Mouse (Mus musculus) megakaryocyte progenitor cell, adult 5-6 weeks (primary cell): ENCODE measurements at regions not wholly inside any gene's neighbourhood (a gene's known extent, or its start where the extent isn't known, plus 50 kb on each side); places are given as distances from the start of the nearest gene placed in this dataset.
"Not testable (repeated sequence)": the region's sequence is repeated elsewhere in the genome, so short reads cannot be mapped to it uniquely, and the experiment has no call there.

Experiments used
- ATAC-seq: replicated peaks from 2 replicates; pipeline ENCODE4 v1.8.0; 2016; ENCODE audit warnings: mild to moderate bottlenecking, moderate TSS enrichment, inconsistent platforms; ENCODE audit not compliant: poor library complexity

DNA sequence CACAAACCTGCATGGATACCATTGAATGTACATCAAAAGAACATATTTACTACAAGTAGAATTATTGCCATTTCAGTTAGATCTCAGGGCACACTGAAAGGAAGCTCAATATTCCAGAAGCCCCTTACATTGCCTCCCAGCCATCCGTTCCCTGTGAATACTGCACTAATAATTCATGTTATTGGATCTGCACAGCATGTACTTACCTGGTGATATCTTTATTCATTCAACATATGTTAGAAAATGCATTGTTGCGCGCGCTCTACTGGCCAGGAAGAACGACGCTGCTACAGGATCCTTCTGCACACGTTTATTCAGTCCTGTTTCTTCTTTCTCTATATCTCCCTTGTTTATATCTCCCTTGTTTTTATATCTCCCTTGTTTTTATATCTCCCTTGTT, 586.3 kb upstream of the Marcks start:
- ATAC-seq = not testable (repeated sequence)

DNA sequence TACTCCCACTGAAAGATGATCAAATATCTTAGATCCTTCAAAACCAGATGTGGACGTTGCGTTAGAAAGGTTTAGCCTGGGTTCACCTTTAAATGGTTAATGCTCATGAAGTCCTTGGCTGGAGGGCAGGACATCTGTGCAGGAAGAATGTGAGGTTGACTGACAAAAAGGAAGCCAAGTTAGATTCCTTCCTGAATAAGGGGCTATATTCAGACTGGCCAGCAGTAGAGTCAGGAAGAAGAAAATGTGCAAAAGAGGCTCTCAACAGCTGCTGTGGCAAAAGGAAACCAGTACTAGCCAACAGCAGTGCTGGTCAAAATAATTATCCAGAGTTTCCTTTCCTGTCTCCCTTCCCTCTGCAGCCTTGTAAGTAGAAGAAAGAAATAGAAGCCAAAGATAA, 582.0 kb upstream of the Marcks start:
- no peak for ATAC-seq

DNA sequence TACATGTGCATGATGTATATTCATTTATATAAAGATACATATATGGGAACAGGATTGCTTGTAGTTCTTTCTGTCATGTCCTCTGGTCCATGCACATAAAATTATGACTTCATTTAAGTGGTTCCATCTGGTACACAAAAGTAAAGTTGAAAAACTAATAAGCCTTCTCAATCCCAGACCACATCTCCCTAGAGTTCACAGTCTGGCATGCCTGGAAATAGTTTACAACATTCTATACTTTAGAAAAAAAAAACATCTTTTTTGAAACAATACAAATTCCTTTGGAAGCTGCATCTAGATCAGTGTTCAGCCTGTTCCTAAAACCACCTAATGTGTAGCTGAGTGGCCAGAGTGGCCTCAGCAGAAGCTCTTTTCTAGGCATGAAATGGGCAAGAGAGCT, 578.2 kb upstream of the Marcks start:
- ATAC-seq = no peak

DNA sequence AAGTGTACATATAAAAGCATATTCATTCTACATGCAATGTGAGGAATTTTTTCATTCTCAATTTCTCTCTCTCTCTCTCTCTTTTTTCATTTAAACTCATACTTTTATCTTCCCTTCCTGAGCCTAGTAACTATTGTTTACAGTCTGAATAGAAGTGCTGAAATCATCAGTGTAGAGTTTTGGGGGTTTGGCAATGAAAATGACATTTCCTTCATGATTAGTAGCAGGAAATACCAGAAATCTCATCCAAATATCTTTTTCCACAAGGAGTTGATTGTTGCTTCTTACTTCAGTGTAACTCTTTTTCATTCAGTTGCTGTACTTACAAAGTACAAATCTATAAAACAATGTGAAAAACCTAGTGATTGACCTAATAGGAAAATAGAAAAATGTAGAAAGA, 572.7 kb upstream of the Marcks start:
- no peak for ATAC-seq

DNA sequence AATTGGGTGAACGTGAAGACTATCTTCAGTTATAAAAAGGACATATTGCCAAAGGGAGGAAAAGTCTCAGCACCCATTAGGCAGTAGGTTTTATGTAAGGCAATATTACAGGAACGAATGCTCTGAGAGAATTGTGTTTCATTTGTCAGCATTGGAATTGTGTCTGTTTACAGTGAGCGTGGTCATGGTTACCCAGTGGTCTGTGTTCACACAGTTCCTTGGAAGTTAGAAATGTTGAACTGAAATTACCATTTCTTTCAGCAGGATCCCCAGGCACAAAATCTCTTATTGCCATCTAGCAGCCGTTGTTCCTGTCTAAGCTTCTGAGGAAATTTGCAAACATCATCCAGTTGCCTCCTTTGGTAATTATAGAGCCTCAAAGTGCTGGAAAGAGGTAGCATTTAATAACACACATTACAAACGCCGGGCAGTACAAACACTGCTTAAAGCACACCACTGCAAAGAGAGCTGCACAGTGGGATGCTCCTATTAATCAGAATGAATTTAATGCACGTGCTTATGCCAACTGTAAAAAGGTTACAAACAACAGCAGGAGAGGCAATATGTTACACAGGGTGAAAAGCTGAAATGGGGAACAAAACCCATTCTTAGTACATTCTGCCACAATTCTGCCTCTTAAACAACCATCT, 555.4 kb upstream of the Marcks start:
- no peak for ATAC-seq

DNA sequence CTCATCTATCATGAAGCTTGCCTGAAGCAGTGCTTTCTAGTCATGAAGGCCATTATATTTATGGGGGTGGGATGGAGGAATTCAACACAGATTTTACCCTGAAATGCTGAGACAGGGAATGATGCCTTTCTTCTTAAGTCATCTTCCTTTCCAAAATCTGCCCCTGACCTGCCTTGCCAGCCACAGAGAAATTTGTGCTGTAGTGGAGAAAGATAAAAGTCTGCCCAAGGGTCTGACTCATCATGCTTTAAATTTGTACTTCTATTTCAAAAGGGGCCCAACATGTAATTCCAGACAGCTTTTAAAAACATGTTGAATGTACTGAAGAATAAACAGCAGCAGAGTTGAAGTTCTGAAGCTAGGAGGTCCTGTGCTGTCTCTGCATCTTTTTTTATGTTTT, 554.1 kb upstream of the Marcks start:
- no peak for ATAC-seq

DNA sequence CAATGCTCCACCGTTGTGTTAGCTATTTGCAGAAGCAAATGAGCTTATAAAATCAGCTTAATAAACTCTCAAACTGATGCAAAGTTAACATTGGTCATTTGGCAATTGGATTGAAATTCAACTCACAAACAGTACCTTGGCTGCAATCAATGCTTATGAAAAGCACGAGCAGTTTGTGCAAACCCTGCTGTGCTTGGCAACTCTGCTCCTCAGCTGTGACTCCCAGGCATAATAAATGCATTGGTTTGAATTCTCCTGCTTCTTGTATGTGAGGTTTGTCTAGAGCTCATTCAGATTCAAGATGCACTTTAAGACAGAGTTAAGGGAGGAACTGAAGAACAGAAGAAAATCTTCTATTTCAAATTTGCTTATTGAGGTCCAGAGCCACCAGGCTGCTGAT, 553.2 kb upstream of the Marcks start:
- no peak for ATAC-seq

DNA sequence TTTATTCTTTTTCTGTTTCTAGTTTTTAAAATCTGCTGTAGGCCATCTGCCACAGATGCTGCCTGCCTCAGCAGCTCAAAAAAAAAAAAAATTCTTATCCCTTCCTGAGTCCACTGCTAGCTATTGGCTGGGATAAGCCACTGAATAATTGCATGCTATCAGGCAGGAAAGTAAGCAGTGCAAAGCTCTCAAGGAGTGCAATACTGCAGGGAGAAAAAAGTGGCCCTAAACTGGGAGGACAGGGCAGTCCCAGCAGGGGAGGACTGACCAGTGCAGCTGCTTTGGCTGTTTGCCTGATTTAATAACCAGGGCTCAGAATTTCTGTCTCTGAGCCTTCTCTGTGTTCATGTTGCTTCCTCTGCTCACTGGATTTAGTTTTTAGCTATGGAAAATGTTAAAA, 544.4 kb upstream of the Marcks start:
- no peak for ATAC-seq

DNA sequence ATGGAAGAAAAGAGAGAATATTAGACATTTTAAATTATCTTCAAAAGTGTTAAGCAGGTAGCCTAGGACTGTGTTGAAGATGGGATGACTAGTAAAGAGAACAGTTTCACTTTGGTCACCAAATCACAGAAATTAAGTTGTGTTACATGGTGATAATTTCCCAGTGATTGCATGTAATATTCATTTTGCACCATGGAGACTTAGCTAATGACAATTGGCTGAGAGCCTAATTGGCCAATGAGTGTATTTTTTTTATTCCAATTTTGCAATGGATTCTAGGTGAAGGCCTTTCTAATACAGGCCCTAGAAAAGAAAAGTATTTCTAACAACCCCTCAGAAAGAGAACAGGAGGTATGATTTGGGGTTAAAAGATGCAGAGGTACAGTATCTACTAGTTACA, 541.9 kb upstream of the Marcks start:
- no peak for ATAC-seq

DNA sequence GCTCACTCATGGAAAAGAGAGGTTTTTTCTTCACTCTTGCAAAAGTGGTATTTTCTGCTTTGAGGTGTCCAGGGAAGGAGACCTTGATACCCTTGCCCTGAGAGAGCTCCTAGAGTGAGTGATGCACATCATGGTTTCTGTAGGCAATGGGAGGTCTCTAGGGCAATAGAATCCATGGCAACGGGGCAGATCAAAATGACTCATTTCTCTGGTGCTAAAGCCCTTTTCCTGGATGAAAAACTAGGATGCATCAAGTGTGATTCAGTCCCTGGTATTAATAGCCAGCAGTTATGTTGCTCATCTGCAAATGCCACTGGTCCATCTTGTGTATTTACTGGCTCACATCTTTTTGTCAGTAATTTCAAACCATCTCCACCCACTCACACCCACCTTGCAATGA, 539.1 kb upstream of the Marcks start:
- no peak for ATAC-seq

DNA sequence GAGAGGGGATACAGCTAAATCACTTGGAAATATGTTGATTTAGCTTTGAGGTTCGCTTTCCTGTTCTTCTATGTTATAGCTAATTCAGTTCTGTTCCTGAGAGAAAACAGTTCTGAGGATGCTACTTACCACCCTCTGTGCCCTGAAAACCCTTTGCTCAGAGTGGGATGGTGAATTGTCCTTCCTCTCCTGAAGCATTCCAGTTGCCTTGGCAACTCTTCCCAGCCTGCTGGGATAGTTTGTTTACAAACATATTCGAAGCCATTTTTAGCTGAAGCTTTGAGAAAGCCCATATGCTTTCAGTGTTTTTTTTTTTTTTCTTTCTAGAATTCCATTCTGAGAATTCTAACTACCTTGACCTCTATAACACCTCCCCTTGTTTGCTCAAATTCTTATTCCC, 530.1 kb upstream of the Marcks start:
- ATAC-seq = no peak

DNA sequence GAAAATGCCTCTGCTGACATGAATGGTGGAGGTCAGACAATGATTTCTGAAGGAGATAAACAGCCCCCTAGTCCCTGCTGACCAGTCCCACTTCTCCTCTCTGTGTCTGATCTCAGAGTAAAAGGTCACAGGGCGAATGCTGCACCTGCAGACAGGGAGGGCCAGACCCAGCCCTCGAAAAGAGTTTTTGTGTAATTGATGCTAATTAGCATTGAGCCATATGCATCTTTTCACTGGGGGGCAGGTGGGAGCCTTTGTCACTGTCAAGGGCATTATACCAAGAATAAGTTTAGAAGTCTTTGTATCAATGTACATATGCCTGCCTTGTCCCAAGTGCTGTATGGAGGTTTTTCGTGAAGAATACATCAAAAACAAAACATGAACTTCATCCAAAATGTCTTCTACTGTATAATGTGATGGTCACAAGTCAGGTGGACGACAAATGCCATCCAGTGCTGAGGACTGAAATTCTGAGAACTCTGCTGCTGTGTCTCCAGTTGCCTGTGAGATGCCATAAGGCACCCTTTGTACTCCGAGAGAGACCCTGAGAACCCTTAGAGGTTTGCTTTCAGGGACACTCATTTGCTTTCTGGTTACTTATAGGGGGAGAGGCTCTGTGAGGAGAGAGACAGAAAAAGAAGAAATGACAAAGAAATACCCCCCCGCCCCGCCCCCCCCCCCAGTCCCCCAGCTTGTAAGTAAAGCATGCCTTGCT, 528.5 kb upstream of the Marcks start:
- no peak for ATAC-seq

DNA sequence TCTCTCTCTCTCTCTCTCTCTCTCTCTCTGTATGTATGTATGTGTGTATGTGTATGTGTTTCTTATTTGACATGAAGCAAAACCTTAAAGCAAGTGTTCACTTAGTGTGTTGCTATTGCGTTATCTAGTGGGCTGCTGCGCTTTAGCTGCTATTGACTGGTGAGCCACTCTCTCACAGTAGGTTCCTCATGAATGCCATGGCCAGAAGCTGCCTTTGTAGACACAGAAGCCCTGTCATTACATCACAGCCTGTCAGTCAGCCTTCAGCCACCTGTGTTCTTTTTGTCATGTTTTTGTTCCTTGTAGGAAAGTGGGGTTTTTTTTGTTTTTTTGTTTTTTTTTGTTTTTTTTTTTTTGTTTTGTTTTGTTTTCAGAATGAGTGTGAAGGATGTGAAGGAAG, 527.8 kb upstream of the Marcks start:
- no peak for ATAC-seq

DNA sequence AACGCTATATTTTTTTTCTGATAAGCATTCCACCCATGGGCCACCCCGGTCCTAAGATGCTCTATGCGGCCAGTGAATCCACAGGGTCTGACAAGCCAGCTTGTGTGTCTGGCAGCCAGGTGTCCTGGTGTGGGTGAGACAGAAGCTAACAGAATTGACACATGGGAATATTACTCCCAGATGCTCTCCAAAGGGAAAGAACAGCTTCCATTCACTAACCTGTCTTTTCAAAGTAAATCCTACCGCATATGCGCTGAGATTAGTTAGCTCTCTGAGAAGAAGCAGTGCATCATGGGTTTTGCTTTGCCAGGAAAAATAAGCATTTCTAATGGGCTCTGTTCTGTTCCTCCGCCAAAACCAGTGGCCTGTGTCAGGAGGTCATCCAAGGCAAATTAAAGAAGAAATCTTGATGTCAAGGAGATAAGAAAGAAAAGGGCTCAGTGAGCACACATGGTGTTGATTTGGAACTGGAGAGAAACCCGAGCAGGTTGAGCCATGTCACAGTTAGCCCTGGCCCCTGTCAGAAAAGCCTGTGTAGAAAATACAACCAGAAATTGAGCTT, 498.4 kb upstream of the Marcks start:
- no peak for ATAC-seq

DNA sequence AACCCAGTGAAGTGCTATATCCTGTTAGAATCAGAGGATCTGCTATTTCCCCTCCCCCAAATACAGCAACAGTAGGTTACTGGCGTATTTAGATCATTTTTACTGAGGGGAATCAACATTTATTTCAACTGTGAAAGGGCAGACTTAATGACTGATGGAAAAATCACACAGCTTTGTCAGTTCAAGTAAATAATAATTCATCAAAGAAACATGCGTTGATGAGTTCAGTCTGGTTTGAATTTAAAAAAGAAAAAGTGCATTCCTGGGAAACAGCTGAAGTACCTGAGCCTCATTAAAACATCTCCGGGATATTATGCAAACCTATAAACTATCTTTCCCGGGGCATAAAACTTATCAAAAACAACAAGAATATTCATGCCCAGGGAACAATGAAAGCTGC, 497.7 kb upstream of the Marcks start:
- ATAC-seq = no peak

DNA sequence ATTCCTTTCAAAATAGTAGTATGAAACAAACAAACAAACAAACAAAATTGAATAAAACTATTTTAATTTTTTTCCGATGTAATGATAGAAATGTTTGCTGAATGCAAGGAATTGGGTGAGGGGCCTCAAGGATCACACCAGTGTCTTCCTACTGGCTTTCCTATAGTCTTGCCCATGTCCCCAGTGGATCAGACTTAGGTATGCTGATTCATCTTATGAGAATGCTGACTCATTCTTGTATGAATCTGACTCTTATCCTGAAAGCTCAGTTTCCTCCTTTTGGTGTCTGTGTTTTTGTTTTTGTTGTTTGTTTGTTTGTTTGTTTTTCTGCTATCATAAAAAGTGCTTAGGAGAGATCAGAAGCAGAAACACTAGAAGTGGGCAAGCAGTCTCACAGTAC, 491.7 kb upstream of the Marcks start:
- no peak for ATAC-seq

DNA sequence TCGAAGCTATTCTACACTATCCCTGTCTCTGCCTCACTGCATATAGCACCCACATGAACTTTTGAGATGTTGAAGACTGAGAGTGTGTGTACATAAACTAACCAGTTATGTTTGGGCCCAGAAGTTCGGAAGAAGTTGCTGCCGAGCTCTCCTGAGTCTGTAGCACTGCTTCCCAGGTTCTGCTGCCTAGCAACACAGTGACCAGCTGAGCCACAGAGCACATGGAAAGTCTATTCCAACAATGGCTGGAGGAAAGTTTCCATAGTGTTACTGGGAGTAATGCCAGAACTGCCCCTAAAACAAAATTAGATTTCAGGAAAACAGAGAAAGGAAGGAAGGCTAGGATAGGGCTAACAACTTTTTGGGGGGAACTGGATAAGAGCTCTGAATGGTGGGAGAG, 489.2 kb upstream of the Marcks start:
- no peak for ATAC-seq

DNA sequence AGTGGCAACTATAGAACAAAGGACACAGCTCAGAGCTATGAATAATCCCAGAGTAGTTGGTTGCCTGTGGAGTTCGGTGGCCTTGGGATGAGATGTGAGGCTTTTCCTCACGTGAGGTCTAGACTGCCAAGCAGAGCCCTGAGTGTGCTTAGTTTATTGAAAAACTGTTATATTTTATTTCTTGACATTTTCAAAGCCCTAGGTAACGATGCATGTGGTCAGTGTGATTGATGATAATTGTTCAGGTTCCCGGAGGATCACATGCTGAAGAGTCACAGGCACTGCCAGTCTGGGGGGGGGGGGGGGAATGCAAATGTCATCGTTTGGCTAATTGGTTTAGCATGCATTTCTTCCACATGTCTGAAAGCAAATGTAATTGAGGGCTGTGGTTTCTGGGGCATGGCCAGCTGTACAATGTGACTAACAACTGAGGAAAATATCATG, 488.1 kb upstream of the Marcks start:
- ATAC-seq = no peak

DNA sequence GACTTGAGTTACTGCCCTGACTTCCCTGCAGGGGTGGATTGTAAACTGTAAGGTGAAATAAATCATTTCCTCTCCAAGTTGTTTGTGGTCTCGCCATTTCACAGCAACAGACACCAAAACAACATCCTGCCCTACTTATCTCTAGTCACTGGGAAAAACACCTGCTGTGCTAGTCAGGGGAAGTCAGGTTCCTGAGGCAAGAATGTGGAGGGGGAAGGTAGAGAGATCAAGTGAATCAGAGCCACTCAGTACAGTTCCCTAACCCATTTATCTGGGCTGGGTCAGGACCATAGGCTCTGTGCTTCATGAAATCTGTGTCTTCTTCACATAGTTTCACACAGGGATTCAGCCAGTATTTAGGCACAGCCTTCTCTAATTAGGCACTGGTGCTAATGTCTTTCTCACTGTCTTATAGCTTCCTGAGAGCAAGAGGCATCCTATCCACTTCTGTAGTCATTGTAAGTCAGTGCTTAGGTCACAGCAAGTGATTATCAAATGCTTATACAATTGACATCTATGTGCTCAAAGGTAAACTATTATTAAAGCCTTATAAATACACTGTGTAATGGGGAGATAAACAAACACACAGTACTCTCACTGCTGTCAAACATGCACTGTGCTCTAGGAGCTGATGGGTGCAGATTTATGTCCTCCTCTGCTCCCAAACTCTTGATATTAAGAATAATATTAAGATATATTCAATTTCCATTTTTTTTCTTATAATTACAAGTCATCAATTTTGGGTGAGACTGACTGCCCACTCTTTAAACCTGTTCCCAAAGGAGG, 487.4 kb upstream of the Marcks start:
- no peak for ATAC-seq

DNA sequence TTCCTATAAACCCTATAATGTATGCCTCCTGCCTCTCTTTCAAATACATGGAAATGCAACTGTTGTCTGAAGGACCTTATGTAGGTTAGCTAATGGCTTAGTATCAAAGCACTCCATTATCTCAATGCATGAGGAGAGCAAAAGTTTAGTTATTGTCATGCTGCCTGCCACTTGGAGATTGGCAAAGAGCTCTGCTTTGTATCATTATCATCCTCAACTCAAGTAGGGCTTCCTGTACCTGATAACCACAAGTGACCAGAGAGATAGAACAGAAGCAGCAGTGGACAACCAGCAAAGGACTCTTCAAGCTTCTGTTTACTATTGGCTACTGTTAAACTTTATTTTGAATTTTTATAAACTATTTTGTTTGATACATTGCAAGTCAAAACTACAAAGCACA, 484.3 kb upstream of the Marcks start:
- no peak for ATAC-seq

DNA sequence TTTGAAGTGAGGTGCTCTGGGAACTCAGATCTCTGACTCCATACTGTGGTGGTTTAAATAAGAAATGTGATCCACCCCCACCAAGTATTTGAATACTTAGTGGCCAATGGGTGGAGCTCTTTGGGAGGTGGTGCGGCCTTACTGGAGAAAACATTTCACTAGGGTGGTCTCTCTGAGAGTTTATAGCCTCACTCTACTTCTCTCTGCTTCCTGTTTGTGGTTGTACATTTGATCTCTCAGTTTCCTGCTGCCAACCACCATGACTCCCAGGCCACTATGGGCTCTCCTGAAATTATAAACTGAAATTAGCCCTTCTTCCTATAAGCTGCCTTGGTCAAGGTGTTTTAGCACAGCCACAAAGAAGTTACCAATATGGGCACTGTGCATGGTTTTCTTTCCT, 479.9 kb upstream of the Marcks start:
- ATAC-seq = peak; percentile 56
